Mouse (Mus musculus) T-cell, adult 2 months (primary cell): ENCODE measurements around the gene Csnk1d.

Source experiments
- DNase-seq: peaks from one replicate; pipeline ENCODE4 v3.0.0; 2022; ENCODE audit warnings: low spot score

Csnk1d gene

DNA sequence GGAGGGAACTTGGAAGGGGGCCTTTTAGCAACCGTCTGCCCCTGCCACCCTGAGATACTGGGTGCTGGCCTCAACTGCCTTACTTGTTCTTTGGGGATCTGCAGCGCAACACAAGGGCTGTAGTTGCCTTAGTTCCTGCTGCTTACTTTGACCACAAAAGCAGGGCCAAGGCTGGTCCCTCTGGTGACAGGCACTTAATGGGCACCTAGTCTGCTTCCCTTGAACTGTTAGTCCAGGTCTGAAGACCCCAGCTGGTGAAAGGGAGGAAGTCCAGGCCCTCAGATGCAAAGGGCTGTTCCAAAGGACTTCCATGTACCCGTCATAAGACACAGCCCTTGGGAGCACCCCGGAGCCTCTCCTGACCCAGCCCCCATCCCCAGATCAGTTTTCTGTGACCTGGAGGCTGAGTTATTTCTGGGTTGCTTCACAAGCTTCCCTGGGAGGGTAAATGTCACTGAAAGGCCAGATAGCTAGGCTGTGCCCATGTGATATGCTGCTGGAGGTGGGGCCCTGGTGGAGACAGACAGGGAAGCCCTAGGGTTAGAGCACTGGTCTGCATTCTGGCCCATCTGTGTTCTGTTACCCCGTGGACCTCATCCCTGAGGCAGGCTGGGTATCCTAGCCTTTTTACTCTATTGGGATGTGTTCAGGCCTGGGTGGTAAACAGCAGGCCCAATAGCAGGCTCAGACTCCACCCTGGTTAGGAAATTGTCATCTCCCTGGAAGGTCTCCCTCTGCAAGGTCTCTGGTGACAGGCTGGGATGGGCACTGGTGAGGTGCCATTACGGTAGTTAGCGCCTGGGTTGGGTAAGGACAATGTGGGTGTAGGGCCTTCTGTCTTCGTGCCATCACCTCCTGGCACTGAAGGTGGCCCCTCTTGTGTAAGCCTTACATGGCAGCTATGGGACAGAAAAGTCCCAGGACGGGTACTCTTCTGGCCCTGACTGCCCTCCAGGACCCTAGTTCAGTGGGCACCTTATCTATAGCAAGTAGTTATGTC, 39.1 kb downstream of the Csnk1d start:
- no peak for DNase-seq

DNA sequence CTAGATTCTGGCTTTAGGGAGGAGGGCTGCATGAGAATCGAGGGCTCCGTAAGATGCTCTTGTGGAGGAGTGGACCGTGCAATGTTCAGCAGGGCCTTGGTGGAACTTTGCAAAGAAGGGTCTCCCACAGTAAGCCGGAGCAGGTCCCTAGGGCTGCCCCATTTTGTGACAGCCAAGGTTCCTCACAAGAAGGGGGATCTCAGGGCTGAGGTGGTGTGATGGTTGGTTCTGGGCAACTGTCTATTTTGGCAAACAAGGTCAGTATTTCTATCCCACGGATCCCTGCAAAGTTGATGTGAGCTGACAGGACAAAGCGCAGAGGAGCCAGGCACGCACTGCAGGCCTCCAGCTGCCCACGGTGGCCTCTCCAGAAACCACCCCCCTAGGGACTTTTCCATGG, 39.9 kb downstream of the Csnk1d start:
- no peak for DNase-seq

DNA sequence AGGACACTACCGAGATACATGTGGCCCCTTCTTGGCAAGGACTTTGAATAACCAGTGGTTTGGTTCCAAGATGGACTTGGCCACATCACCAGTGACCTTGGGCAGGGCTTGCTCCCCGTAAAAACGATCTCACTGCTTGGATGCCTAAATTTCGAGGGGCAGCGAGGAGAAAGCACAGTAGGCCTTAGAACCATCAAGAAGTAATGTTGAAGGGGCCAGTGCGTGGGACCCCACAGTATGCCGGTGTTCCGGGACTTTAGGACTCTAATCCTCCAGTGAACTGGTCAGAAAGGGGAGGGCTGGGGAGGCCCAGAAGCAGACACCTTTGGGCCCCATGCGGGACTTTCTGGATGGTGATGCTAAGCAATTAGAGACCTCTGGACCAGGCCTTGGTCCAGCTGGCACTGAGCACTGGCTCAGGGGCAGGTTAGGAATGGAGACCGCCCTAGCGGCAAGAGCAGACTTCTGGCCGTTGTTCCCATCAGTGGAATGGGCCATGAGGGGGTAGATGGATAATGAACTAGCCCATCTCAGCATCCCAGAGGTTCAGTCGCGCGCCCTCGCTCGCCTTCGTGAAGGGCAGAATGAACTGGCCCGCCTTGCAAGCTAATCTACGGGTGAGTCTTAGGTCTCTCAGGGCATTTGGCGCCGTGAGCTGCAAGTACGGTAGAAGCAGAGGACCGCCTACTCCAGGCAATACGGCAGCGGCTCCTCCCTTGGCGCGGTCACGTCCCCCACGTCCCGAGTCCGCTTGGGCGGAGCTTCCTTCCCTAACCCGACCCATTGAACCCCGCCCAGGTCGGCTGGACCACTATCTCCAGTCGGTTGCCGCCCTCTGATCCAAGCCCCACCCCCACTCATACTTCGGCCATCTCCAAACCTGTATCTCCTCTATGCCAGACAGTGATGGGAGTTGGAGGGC, 40.6 kb downstream of the Csnk1d start:
- DNase-seq, result peak; percentile 61

- DNase-seq, result no peak
Observed at GRCm38 (mm10) chr11:120949863-120950262, 41.3 kb downstream of the Csnk1d start.

DNA sequence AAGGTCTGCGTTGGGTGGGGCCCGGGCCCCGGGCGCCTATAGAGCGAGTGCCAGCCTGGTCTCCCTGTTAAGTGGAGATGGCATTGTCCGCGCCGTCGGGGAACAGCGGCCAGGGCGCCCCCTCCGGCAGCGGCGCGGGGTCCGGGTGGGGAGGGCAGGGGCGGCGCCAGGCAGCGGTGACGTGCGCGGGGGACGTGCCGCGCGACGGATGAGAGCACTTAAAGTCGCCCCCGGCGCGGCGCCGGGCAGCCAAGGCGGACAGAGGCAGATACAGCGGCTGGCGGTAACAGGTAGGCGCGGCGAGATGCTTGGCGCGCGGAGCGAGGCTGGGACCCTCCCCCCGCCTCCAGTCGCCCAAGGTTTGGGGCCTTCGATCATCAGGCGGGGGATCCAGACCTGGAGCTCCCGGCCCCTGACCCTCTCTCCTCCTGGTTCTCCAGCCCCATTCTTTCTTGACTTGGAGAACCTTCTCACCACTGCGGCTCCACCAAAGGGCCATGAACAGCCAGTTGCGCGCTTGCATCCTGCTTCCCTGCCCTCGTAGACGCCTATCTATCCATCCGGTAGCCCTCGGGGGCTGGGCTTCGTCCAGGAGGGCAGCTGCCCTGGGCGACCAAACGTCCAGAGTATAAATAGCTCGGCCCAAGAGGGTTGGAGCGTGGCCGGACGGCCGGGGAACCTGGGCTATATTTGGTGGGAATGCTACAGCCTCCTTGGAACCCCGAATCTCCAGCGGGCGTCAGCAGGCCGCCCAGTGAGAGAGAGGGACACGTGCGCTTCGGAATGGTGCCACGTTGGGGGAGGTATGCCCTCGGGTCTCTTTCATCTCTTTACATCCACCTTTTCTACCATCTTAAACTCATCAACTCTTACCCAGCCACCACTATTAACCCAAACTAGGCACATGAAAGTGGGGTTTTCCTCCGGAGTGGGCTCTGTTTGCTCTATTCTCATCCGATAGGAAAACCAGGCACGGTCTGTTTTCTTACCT, 42.0 kb downstream of the Csnk1d start:
- peak; percentile 41 for DNase-seq

- DNase-seq, result peak; percentile 20
Observed at GRCm38 (mm10) chr11:120948328-120948727, 42.8 kb downstream of the Csnk1d start, which contains the start of gene Slc16a3. TSS of gene Slc16a3 (plus strand) at chr11:120948480.

- no peak for DNase-seq
Observed at GRCm38 (mm10) chr11:120945926-120946325, 45.2 kb downstream of the Csnk1d start.

DNA sequence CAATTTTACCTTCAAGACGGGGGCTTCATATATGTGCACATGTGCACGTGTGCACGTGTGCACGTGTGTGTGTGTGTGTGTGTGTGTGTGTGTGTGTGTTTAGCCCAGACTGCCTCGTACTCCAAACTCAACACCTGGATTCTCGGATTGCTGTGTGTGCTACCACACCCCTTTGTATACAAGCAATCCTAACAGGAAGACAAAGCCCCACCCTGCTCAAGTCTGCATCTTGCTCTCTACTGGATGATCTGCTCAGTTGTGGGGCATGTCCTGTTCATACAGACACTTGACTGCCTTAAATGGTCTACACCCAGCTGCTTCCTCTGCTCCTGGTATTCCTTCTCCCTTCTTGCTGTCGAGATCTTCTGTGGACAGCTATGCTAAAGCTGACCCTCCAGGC, 45.9 kb downstream of the Csnk1d start:
- DNase-seq, result no peak

- peak; percentile 14 for DNase-seq
Observed at GRCm38 (mm10) chr11:120940959-120941358, 50.2 kb downstream of the Csnk1d start.

DNA sequence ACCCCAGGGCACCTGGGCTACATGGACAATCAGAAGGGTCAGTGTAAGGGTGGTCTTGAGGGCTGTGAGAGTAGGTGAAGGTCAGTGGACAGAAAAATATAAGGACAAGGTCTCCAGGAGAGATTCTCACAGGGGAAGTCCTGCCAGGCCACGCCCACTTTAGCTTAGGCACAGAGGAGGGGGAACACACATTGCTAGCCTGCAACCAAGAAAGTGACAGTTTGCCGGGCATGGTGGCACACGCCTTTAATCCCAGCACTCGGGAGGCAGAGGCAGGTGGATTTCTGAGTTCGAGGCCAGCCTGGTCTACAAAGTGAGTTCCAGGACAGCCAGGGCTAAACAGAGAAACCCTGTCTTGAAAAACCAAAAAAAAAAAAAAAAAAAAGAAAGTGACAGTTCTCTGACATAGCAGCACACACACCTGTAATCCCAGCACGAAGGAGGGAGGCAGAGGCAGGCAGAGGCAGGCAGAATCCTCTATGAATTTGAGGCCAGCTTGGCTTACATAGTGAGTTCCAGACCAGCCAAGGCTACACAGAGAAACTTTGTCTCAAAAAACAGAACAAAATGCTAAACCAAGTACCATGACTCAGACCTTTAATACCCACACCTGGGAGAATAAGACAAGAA, 51.3 kb downstream of the Csnk1d start:
- DNase-seq, result no peak

DNA sequence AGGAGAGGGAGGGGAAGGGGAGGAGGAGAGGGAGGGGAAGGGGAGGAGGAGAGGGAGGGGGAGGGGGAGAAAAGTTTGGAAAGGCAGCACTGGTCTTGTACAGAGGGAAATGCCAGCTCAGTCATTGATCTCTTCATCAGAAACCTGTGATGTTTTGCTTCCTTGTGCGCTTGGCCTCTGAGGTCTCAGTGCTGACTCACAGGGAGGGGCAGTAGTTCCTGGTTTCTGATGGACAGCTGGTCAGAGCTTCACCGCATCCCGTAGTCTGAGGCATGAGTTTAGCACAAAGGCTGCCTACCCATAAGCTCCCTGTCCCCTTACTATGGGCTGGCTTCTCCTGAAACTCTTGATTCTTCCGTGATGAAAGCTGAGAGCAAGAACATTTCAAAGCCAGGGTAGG, 52.3 kb downstream of the Csnk1d start:
- DNase-seq, result no peak

DNA sequence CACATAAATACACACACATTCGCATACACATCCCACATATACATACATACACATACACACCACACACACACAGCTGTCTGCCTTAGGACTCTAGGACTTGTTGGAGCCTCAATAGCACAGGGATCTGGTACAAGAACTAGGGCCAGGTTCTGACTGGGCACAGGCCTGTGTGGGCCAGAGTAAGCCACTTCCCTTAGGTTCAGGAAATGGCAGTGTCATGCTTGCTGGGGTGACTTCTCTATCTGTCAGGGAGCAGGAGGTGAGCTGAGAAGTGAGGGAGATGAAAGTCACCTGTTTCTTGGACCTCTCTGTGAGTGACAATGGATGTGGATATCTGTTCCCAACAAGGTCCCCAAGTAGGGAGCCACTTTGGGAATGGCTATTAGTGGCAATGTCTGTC, 53.2 kb downstream of the Csnk1d start:
- no peak for DNase-seq

DNA sequence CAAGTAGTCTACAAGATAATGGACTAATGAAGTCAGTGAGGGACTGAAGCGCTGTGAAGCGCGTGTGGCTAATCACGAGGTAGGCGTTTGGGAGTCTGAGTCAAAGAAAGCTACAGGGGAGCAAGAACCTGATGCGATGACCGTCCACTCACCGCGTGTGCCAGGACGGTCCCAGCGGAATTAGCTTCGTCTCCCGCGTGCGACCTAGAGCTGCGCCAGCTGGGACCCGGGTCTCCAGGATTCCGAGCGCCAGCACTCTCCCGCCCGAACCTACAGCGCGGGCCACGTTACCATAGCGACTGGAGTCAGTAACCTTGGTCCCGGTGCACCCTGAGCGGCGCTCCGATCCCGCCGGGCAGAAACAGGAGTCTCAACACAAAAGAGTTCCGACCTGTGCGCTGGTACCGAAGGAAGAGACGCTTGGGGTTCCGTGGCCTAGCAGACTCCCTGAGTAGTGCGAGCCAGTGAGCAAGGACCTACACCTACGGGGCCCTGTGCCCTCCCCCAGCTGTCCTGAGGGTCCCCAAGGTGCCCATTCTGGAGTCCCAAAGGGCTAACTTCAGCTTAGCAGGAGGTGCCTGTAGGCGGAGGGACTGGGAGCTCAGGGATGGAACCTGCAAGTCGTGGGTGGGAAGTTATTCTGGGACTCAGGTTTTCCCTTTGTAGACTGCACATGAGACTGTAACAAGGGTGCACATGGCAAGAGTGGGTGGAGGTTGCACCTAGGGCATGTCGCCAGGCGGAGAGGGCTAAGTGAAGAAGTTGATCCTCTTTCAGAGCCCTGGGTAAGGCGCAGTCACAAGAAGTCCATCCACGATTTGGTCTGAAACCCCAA, 58.3 kb downstream of the Csnk1d start, which contains the start of gene Ccdc57:
Ccdc57 (minus strand) TSS at position 309 of the 835 bp plus-strand sequence.
- peak; percentile 86 for DNase-seq

- DNase-seq, result no peak
Observed at GRCm38 (mm10) chr11:120931479-120931878, 59.7 kb downstream of the Csnk1d start.

DNA sequence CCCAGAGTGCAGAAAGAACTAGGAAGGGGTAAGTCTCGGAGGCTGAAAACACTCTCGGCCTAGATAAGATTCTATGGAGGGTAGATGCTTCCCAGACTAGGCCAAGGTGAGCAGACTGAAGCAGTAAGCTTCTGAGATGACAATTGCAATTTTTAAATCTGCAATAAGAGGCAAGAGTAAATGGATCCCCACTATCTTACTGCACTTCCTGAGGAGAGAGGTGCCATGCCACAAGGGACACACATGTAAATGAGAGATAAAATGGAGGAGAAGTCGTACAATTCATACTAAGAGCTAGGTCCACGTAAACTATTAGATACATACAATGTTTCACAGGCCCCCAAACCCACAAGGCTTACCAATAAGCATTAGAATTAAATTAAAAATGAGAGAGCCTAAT, 62.7 kb downstream of the Csnk1d start:
- no peak for DNase-seq

DNA sequence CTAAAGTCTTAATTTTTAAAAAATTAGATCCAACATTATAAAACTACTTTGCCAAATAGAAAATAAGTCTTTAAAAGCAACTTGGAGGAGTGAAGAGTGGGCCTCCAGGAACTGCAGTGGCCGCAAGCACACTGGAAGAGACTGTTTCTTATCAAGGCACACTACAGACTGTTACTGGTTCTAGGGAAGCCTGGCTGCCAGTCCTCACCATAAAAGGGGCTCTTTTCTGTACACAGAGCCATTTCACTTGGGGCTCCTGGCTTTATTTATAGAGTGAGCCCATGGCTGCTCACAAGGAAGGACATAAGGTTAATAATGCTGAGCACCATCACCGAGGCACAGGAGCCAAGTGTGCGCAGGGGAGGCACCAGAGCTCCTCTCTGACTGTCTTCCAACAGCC, 68.6 kb downstream of the Csnk1d start:
- DNase-seq, result no peak

DNA sequence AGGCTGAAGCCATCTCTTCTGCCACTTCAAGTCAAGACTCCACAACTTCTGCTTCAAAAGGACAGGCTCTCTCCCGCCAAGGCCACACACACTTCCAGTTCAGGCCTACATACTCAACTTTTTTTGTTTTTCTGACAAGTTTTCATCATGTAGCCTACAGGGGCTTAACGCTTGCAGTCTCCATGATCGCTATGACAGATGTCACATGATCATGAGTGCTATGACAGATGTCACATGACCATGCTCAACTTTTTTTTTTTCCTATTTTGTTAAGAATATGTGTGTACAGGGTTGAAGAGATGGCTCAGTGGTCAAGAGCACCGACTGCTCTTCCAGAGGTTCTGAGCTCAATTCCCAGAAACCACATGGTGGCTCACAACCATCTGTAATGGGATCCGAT, 73.4 kb downstream of the Csnk1d start:
- no peak for DNase-seq

DNA sequence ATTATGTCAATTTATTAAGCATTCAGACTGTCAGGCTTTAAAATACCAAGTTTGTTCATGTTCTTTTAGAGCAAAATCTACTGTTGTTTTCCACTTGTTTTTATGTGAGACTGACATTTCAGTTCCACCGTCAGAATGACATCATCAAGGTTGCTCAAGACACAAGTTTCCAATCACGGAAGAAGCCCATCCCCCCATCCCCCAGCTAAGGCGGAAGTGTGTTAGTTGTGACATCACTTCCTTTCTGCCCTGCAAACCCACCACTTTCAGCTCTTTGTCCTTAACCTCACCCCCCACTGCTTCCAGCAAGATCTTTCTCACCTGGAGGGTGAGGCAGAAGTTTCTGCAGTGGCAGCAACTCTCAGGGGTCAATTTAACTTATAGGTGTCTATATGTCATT, 74.7 kb downstream of the Csnk1d start:
- DNase-seq, result peak; percentile 79

- no peak for DNase-seq
Observed at GRCm38 (mm10) chr11:120913796-120914195, 77.3 kb downstream of the Csnk1d start.
